Mouse (Mus musculus): ENCODE measurements around the gene Dlx2.
A peak's percentile ranks its signal among the peaks of the same experiment; 100 is the strongest.

The Dlx2 gene

DNA sequence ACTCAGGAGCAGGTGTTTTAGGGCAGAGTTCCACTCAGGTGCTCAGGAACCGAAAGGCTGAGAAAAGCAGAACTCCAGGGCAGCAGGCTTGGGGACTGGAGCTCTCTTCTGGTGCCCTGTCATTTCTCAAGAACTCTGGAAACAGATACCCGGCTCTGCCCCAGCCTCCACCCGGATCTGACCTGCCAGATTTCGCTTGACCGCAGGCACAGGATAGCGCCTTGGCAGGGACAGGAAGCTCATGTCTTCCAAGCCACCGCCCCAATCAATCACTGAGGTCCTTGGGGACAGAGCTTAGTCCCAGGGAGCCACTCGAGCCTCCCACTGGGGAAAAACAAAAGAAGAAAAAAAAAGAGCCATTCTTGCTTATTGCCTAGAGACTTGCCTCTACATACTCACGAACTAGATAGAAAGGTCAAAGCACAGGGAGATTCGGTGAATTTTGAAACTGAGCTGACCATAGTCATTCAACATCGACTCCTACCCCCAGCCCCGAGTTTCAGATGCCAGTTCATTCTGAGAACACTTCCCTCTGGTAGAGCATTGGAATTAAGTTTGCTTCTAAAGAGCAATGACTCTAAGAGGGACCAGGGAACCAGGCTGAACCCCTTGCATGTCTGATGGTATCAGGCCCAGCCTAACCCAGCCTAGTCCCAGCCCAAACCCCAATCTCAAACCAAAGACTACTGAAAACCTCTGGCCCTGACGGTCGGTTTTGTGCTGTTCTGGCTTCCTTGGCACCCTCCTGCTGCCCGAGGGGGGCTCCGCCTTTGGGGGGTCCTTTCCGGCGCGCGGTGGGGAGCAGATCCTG, 12.1 kb downstream of the Dlx2 start:
- DNase-seq, result no peak

- no peak for DNase-seq
Measured at GRCm38 (mm10) chr2:71533094-71533493, 13.5 kb downstream of the Dlx2 start.

- no peak for DNase-seq
Measured at GRCm38 (mm10) chr2:71531990-71532970, 14.3 kb downstream of the Dlx2 start.

- DNase-seq, result peak in 1 of 2 experiments; percentile 4
Measured at GRCm38 (mm10) chr2:71531124-71531590, 15.4 kb downstream of the Dlx2 start.

DNA sequence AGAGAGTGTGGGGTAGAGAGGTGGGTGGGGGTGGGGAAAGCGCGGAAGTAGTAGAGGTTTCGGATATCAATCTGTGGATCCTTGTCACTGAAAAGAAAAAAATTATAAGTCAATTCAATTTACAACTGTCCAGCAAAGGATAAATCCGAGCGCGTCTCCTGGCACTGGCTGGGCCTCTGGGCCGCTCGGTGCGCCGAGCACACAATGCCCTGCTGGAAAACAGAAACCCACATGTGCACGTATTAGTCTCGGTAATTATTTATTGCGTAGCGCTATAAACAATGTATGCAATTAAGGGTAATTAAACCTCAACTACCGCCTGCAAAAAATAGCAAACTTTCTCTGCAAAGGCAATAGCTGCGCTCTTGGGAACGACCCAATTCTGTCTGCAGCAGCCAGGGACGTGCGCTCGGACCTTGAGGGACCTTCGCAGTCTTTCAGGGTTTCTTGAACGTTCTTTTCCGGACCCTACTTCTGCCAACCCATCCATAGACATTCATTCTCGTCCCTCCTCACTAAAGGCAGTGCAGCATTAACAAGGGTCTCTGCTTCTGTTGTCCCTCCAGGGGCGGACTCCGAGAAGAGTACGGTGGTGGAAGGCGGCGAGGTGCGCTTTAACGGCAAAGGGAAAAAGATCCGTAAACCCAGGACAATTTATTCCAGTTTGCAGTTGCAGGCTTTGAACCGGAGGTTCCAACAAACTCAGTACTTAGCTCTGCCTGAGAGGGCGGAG, 16.0 kb downstream of the Dlx2 start:
- DNase-seq, result peak in 1 of 2 experiments; percentile 6

- DNase-seq, result peak in 1 of 2 experiments; percentile 16
Measured at GRCm38 (mm10) chr2:71529511-71530351, 16.8 kb downstream of the Dlx2 start.

- DNase-seq, result peak in 1 of 2 experiments; percentile 7
Measured at GRCm38 (mm10) chr2:71528714-71529510, 17.6 kb downstream of the Dlx2 start.

DNA sequence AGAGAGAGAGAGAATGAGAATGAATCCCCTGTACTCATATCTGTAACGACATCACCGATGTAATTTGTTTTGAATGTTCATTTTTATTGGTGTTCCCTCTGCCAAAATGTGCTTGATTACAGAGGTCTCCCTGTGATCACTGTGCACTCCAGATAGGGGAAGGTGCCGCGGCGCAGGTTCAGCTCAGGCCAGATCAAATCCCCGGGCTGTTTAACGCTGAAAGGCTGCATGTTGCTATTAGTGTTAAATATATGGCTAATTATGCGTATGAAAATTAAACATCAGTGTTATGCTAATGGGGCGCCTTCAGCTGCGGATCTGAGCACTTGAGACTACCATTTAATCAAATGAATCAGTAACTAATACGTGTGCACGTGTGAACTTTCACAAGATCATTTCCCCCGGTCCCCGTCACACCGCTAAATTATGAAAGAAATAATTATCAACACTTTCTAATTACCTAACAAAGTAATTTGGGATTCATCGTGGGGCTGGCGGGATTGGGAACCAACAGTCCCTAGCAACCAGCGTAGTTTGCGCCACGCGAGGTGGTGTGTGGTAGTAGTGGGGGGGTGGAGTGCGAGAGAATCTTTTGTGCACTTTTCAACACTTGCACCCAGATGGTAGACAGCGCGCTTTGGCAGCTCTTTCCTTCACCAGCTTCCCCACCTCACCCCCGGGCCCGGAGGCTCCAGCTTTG, 18.4 kb downstream of the Dlx2 start, which contains the start of gene Dlx1:
TSS of gene Dlx1 (plus strand) at position 100 of the 700 bp plus-strand sequence.
- no peak for DNase-seq

DNA sequence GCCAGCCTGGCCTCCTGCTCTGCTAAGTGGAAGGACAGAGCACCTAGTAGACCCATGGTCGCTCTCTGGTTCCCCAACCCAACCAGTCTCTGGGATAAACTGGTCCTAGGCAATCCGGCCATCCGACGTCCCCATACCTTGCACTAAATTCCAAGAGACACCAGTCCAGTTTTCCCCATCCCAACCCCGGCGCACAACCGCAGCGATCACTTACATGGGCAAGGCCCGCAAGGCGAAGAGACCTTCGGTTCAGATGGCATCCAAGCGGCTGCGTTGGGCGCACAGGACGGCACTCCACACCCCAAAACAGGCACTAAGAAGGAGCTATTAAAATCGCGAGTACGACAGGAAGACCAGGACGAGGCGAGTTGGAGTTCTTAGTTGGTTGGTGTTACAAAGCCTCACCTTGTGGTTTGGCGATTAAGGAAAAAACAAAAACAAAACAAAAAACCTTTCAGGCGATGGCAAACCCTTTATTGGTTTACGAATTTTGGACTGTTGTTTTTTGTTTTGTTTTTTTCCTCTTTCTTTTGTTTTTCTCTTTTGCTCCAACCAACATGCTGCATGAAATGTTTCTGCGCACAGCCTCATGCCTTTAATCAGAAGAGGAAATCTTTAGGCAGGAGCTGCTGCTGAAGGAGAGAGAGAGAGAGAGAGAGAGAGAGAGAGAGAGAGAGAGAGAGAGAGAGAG, 19.1 kb downstream of the Dlx2 start:
- no peak for DNase-seq

DNA sequence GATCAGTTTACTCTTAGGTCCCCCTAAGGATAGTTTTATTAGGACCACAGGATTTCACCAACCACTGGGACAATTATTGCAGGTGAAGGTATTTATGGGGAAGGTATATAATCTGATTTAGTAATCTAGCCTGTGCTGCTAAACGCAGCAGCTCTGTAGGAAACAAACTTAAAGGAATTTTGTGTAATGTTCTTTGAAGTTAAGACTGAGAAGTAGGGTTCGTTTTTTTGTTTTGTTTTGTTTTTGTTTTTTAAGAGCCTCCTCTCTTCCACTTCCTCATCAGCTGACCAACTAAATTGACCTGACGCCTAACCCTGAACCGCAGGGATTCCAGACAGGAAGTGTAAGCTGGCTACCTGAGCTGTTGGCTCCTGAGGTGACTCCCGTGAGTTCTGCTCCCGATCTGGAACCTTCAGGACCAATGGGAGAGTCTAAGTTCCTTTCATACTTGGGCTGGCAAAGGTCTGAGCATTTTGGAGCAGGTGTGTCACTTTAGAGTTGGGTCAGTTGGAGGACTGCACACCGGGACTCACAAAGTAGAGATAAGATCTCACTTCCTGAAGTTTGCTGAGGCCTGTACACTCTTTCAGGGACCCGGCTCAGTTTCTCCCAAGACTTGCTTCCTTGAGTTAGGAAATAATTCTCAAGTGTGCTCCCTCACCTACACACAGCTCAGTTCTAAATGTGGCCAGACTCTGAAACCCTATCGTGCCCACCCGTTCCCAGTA, 19.8 kb downstream of the Dlx2 start:
- DNase-seq, result no peak

DNA sequence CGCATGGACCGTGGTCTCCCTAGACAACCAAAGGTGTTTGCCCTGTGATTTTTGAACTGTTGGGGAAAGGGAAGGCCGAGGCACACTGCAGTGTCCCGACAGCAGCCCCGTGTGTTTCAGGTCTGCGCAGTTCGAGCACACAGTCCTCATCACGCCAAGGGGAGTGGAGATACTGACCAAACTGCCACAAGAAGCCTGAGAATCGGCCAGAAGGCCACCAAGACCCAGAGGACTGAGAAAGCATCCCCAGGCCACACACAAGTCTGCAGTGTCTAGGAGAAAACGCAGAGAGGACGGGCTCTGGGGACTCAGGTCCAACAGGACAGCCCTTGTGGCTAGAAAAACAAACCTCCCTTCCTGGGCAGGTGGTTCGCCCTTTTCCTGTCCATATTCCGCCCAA, 21.8 kb downstream of the Dlx2 start:
- no peak for DNase-seq

- DNase-seq, result no peak
Measured at GRCm38 (mm10) chr2:71523431-71523830, 23.1 kb downstream of the Dlx2 start.

DNA sequence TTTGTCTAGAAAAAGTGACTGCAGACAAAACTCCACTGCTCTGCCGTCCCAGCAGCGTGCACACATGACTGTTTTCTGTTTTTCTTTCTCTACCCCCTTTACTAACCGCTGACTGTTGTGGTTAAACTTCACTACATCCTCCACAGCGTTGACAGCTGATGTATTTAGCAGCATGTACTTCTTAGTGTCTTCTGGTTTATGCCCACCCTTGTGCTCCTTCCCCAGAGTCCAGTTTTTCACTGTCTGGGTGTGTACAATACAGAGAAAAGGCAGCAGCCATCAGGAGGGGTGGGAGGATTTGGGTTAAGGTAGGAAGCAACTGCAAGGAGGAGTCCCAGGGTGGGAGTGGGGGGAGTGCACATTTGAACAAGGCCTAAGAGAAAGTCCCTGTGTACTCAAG, 23.7 kb downstream of the Dlx2 start:
- DNase-seq, result no peak

DNA sequence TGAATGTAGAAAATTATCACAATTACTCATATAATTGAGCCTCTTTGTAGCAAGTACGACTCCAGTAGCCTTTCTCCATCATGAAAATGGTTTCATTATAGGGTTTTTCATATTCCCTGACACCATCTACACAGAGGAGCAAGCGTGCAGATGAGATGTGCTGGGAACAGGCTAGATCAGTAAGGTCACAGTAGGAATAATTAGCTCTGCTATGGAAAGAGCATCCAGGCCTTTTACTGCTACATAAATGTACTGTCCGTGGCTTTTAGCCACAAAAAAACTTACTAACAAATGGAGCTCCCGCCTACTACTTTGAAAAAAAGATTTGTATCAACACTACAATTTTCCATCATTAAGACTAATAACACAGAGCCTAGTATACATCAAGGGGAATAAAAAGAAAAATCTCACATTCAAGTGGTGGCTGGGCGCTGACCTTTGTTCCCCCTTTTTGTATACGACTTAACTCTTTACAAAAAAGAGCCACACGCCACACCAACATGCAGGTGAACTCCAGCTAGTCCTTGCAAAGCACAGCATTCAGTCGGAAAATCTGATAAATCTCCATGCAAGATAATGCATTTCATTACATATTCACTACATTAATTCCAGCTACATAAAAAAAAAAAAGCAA, 29.0 kb downstream of the Dlx2 start:
- DNase-seq, result no peak

- DNase-seq, result no peak
Measured at GRCm38 (mm10) chr2:71516995-71517394, 29.6 kb downstream of the Dlx2 start.

- DNase-seq, result no peak
Measured at GRCm38 (mm10) chr2:71512326-71512725, 34.2 kb downstream of the Dlx2 start.

- DNase-seq, result no peak
Measured at GRCm38 (mm10) chr2:71511209-71511608, 35.3 kb downstream of the Dlx2 start.

- no peak for DNase-seq
Measured at GRCm38 (mm10) chr2:71504852-71505251, 41.7 kb downstream of the Dlx2 start.

Measured in cerebellum, adult 18-20 months (tissue).